9 mouse cellular contexts compared by ENCODE assay signal in the genomic region with DNA sequence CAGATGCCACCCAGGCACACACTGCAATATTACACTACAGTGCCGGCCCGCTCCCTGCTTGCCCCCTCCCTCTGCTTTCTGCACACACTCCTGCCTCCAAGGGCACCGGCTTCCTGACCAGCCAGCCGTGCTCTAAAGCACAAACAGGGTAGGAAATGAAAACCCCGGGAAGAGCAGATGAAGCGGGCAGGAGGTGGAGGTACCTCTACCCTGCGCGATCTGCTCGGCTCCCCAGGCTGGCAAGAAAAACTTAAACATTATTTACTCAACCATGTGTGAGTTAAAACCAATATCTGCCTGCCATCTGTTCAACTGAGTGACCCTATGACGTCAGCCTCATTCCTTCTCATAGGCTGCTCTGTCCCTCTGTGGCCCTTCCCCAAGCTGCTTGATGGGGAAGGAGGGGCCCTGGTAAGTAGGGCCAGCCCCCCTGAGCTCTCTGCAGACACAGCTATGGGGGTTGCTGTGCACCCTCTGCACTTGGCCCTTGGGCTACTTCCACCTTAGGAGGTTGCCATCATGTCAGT.
DNase-seq lines count a peak whose midpoint lies in the region; ATAC-seq lines count a peak whose summit lies in the region.
"Had no signal": no experiment of that assay in that cellular context is flagged by ENCODE, and none has a peak within 500 bp of the region (broad histone marks: within the 10 kb centered on the region; RNA-seq: fewer than 3 reads in every experiment).

No protein-coding gene starts in this region.

- H3K4me3 ChIP-seq in forebrain, embryonic 16.5 days (replicated peaks; ENCODE audit: low read length): no peak overlapping the region
- no peak overlapping the region for H3K4me3 ChIP-seq in midbrain, embryonic 11.5 days (ENCODE audit: low read depth, low read length)
- H3K4me3 ChIP-seq in liver, embryonic 11.5 days (ENCODE audit: low read depth, low read length): no peak overlapping the region
- H3K4me3 ChIP-seq: myocyte had no signal

- H3K9me3 ChIP-seq in forebrain, embryonic 16.5 days (ENCODE audit: control insufficient read depth, low read length): no peaks in the 10 kb centered on the region
- no peaks in the 10 kb centered on the region for H3K9me3 ChIP-seq in midbrain, embryonic 11.5 days (ENCODE audit: control insufficient read depth, low read length)
- no peaks in the 10 kb centered on the region for H3K9me3 ChIP-seq in liver, embryonic 11.5 days (ENCODE audit: control insufficient read depth, low read length)

- peaks cover 38% of the 10 kb centered on the region for H3K4me1 ChIP-seq in forebrain, embryonic 16.5 days (replicated peaks; ENCODE audit: control insufficient read depth, insufficient read depth, low read length)
- peaks cover 30% of the 10 kb centered on the region for H3K4me1 ChIP-seq in midbrain, embryonic 11.5 days (ENCODE audit: control insufficient read depth, insufficient read depth, low read length)
- no peaks in the 10 kb centered on the region; the same call in 1 of the 2 replicates for H3K4me1 ChIP-seq in liver, embryonic 11.5 days (replicated peaks; ENCODE audit: control insufficient read depth, insufficient read depth, low read length)

- no peak overlapping the region for H3K27ac ChIP-seq in forebrain, embryonic 16.5 days (ENCODE audit: low read length)
- H3K27ac ChIP-seq in midbrain, embryonic 11.5 days (ENCODE audit: low read depth, low read length): no peak overlapping the region
- H3K27ac ChIP-seq in liver, embryonic 11.5 days (ENCODE audit: low read depth, low read length): no peak overlapping the region

- no peak overlapping the region for H3K9ac ChIP-seq in forebrain, embryonic 16.5 days (replicated peaks; ENCODE audit: low read depth, low read length)
- no peak overlapping the region for H3K9ac ChIP-seq in midbrain, embryonic 11.5 days (ENCODE audit: low read length)
- no peak overlapping the region for H3K9ac ChIP-seq in liver, embryonic 11.5 days (ENCODE audit: low read depth, low read length)

- no peak overlapping the region for H3K4me2 ChIP-seq in forebrain, embryonic 16.5 days (ENCODE audit: low read length)
- no peak overlapping the region for H3K4me2 ChIP-seq in midbrain, embryonic 11.5 days
- no peak overlapping the region for H3K4me2 ChIP-seq in liver, embryonic 11.5 days

- WGBS in forebrain, embryonic 16.5 days: 36% methylated on average over 10 of the region's 10 CpGs
- 41% methylated on average over 10 of the region's 10 CpGs for WGBS in midbrain, embryonic 11.5 days
- WGBS in liver, embryonic 11.5 days: 67% methylated on average over 10 of the region's 10 CpGs

- peak; percentile 99 for DNase-seq in brain, adult 2 months (ENCODE audit: low read depth, low spot score)
- DNase-seq in cerebellum, adult 8-10 months: peak; percentile 93
- DNase-seq in midbrain, embryonic 11.5 days (ENCODE audit: low spot score, missing footprints): no peak
- DNase-seq in spleen, postnatal 10 days (ENCODE audit: low spot score in 2 of 2): no peak
- no peak for DNase-seq in liver, embryonic 11.5 days (ENCODE audit: low spot score)
- DNase-seq in lung, adult 18-20 months: no peak

- peak; percentile 47 for ATAC-seq in forebrain, embryonic 16.5 days
- ATAC-seq in midbrain, embryonic 11.5 days (ENCODE audit: low FRiP score): peak; percentile 66
- ATAC-seq in liver, embryonic 11.5 days (replicated peaks; ENCODE audit: low FRiP score): no peak
- no peak for ATAC-seq in inflammation-experienced regulatory T-cells, adult 6 months

- H3K27me3 ChIP-seq in forebrain, embryonic 16.5 days (replicated peaks; ENCODE audit: control insufficient read depth, insufficient read depth, low read length): no peaks in the 10 kb centered on the region
- no peaks in the 10 kb centered on the region for H3K27me3 ChIP-seq in midbrain, embryonic 11.5 days (ENCODE audit: control insufficient read depth, insufficient read depth, low read length)
- H3K27me3 ChIP-seq in liver, embryonic 11.5 days (replicated peaks; ENCODE audit: control insufficient read depth, insufficient read depth, low read length): no peaks in the 10 kb centered on the region; the same call in 1 of the 2 replicates

- no peaks in the 10 kb centered on the region for H3K36me3 ChIP-seq in forebrain, embryonic 16.5 days (ENCODE audit: control insufficient read depth, insufficient read depth)
- no peaks in the 10 kb centered on the region for H3K36me3 ChIP-seq in midbrain, embryonic 11.5 days (ENCODE audit: control insufficient read depth, insufficient read depth, low read length)
- H3K36me3 ChIP-seq in liver, embryonic 11.5 days (ENCODE audit: control insufficient read depth, insufficient read depth, low read length): no peaks in the 10 kb centered on the region

Comparison
In these comparisons a context has a peak if more than half of its experiments do, and no peak if none do; other contexts are left out.
1. DNase-seq: peak in brain, adult 2 months (single experiment) and cerebellum, adult 8-10 months (single experiment); none in midbrain, embryonic 11.5 days (single experiment), spleen, postnatal 10 days (0 of 2), liver, embryonic 11.5 days (single experiment) and lung, adult 18-20 months (0 of 2).
2. ATAC-seq: peak in forebrain, embryonic 16.5 days (single experiment) and midbrain, embryonic 11.5 days (single experiment); none in liver, embryonic 11.5 days (single experiment) and inflammation-experienced regulatory T-cells, adult 6 months (single experiment).